Mouse (Mus musculus) liver, postnatal 0 days (tissue): ENCODE measurements at regions not wholly inside any gene's neighbourhood (a gene's known extent, or its start where the extent isn't known, plus 50 kb on each side); places are given as distances from the start of the nearest gene placed in this dataset.

Experiments
- ATAC-seq: fragments of 200-750 bp; cut with Nextera tagmentation; 2 replicates; pipeline ENCODE4 v1.8.0; 2017; ENCODE audit warnings: mild to moderate bottlenecking, moderate library complexity
- DNase-seq: peaks from one replicate; pipeline ENCODE4 v3.0.0-alpha.2; 2016
- H3K27ac ChIP-seq: fragments of 300-500 bp; sonication (generic); 2 replicates; pipeline ENCODE4 v1.5.1; 2014; ENCODE audit warnings: antibody characterized with exemption, moderate library complexity, mild to moderate bottlenecking, low read depth
- H3K27me3 ChIP-seq: fragments of 300-500 bp; sonication (generic); 2 replicates; pipeline ENCODE4 v1.6.1; 2014; ENCODE audit warnings: low read length, control low read depth, mixed read lengths; ENCODE audit not compliant: insufficient read depth
- H3K36me3 ChIP-seq: fragments of 300-500 bp; sonication (generic); replicated peaks from 2 replicates; pipeline ENCODE4 v1.6.1; 2014; ENCODE audit warnings: mild to moderate bottlenecking, control low read depth, low read length, moderate library complexity, mixed read lengths; ENCODE audit not compliant: insufficient read depth
- H3K4me1 ChIP-seq: fragments of 300-500 bp; sonication (generic); 2 replicates; pipeline ENCODE4 v1.6.1; 2014; ENCODE audit warnings: antibody characterized with exemption, mild to moderate bottlenecking, control low read depth; ENCODE audit not compliant: insufficient read depth
- H3K4me2 ChIP-seq: fragments of 300-500 bp; sonication (generic); 2 replicates; pipeline ENCODE4 v1.6.1; 2014; ENCODE audit warnings: low read depth, mild to moderate bottlenecking, low read length, moderate library complexity, mixed read lengths
- H3K4me3 ChIP-seq: fragments of 300-500 bp; sonication (generic); 2 replicates; pipeline ENCODE4 v1.5.1; 2014; ENCODE audit warnings: low read depth, low read length
- H3K9ac ChIP-seq: fragments of 300-500 bp; sonication (generic); replicated peaks from 2 replicates; pipeline ENCODE4 v1.6.1; 2014; ENCODE audit warnings: mild to moderate bottlenecking, moderate library complexity
- H3K9me3 ChIP-seq: fragments of 300-500 bp; sonication (generic); 2 replicates; pipeline ENCODE4 v1.6.1; 2016; ENCODE audit warnings: mild to moderate bottlenecking, control low read depth, low read length, mixed read lengths
- CTCF ChIP-seq: sonication (generic); IDR thresholded peaks from 2 replicates; pipeline ENCODE4 v1.5.1; 2016; ENCODE audit warnings: antibody characterized with exemption, low read depth
- EP300 ChIP-seq: IDR thresholded peaks from 2 replicates; pipeline ENCODE4 v1.6.1; 2016; ENCODE audit warnings: antibody characterized with exemption, low read depth, mild to moderate bottlenecking
- WGBS: fragments of 180-500 bp; shearing (Covaris S2); extraction: QIAGEN DNeasy Blood & Tissue Kit; methylation state at CpG from one replicate; pipeline ENCODE4 v1.1.7; 2014; ENCODE audit not compliant: insufficient replicate concordance; 5-methylcytosine and 5-hydroxymethylcytosine counted together

GRCm38 (mm10) chr2:72733371-72733770 is 246.9 kb downstream of the Sp3 start:
- Histone ChIP-seq H3K4me3 (no peak overlapping the region), H3K9ac (no peak overlapping the region), H3K36me3 (no peaks in the 10 kb centered on the region), H3K27ac (no peak overlapping the region), H3K27me3 (no peaks in the 10 kb centered on the region), H3K4me2 (no peak overlapping the region), H3K4me1 (no peaks in the 10 kb centered on the region), H3K9me3 (no peaks in the 10 kb centered on the region)
- TF ChIP-seq CTCF, result no peak
- TF ChIP-seq EP300, result no peak
- 59% methylated on average over 3 of the region's 3 CpGs for WGBS
- DNase-seq (no peak), ATAC-seq (no peak)

GRCm38 (mm10) chr2:72735035-72735434 is 245.2 kb downstream of the Sp3 start:
- Histone ChIP-seq H3K27ac (no peak overlapping the region), H3K9me3 (no peaks in the 10 kb centered on the region), H3K4me2 (0 out of 2 replicates have a peak overlapping the region, but pooled peaks have one; percentile 13), H3K4me3 (no peak overlapping the region), H3K4me1 (no peaks in the 10 kb centered on the region), H3K9ac (no peak overlapping the region), H3K36me3 (no peaks in the 10 kb centered on the region), H3K27me3 (no peaks in the 10 kb centered on the region)
- TF ChIP-seq EP300 (no peak), CTCF (no peak)
- peak; percentile 27 for DNase-seq
- 72% methylated on average over 9 of the region's 9 CpGs for WGBS
- ATAC-seq, result peak; percentile 44; the same call in 1 of the 2 replicates

- no peaks in the 10 kb centered on the region for H3K9me3 ChIP-seq
- ATAC-seq (no peak), DNase-seq (no peak)
- H3K36me3 ChIP-seq, result no peaks in the 10 kb centered on the region
- 78% methylated on average over 3 of the region's 3 CpGs for WGBS
- H3K27me3 ChIP-seq, result no peaks in the 10 kb centered on the region
- no peaks in the 10 kb centered on the region for H3K4me1 ChIP-seq
- no peak overlapping the region for H3K27ac ChIP-seq
- no peak for TF ChIP-seq CTCF
- no peak for TF ChIP-seq EP300
- no peak overlapping the region for H3K4me3 ChIP-seq
- no peak overlapping the region for H3K4me2 ChIP-seq
- H3K9ac ChIP-seq, result no peak overlapping the region
These were observed 243.6 kb downstream of the Sp3 start for GRCm38 (mm10) chr2:72736685-72737084.

GRCm38 (mm10) chr2:72740391-72741361 is 239.6 kb downstream of the Sp3 start:
- DNase-seq, result peak; percentile 56
- H3K36me3 ChIP-seq, result no peaks in the 10 kb centered on the region
- H3K4me2 ChIP-seq, result peak overlapping the region; percentile 51
- TF ChIP-seq CTCF (no peak), EP300 (no peak)
- 55% methylated on average over 22 of the region's 22 CpGs for WGBS
- no peaks in the 10 kb centered on the region for H3K4me1 ChIP-seq
- no peak overlapping the region for H3K4me3 ChIP-seq
- H3K9me3 ChIP-seq, result no peaks in the 10 kb centered on the region
- H3K27me3 ChIP-seq, result no peaks in the 10 kb centered on the region
- ATAC-seq, result peak; percentile 86
- no peak overlapping the region for H3K27ac ChIP-seq
- H3K9ac ChIP-seq, result peak overlapping the region; percentile 50

GRCm38 (mm10) chr2:72741746-72742145 is 238.5 kb downstream of the Sp3 start:
- TF ChIP-seq EP300, result no peak
- no peak for TF ChIP-seq CTCF
- Histone ChIP-seq H3K27ac (no peak overlapping the region), H3K9me3 (no peaks in the 10 kb centered on the region), H3K27me3 (no peaks in the 10 kb centered on the region), H3K4me3 (no peak overlapping the region), H3K4me2 (no peak overlapping the region), H3K36me3 (no peaks in the 10 kb centered on the region), H3K9ac (no peak overlapping the region), H3K4me1 (no peaks in the 10 kb centered on the region)
- 78% methylated on average over 5 of the region's 5 CpGs for whole genome bisulfite sequencing
- ATAC-seq (no peak), DNase-seq (no peak)

GRCm38 (mm10) chr2:72743651-72744050 is 236.6 kb downstream of the Sp3 start:
- Histone ChIP-seq H3K4me2 (no peak overlapping the region), H3K4me1 (no peaks in the 10 kb centered on the region), H3K9me3 (no peaks in the 10 kb centered on the region), H3K4me3 (no peak overlapping the region), H3K9ac (no peak overlapping the region), H3K27me3 (no peaks in the 10 kb centered on the region), H3K27ac (no peak overlapping the region), H3K36me3 (no peaks in the 10 kb centered on the region)
- 89% methylated on average over 3 of the region's 3 CpGs for WGBS
- no peak for DNase-seq
- TF ChIP-seq CTCF (no peak), EP300 (no peak)
- ATAC-seq, result no peak
